Mouse (Mus musculus): ENCODE data around the gene Jmjd8.
A peak's percentile ranks its signal among the peaks of the same experiment; 100 is the strongest.
"Not testable (repeated sequence)": the region's sequence is repeated elsewhere in the genome, so short reads cannot be mapped to it uniquely, and the experiment has no call there.

Gene Jmjd8

GRCm38 (mm10) chr17:25860832-25861703, 32.4 kb downstream of the Jmjd8 start, which contains the start of gene Wdr90:
Gene Wdr90 (minus strand): TSS chr17:25861501.
- DNase-seq (ENCODE audit: low read depth in 2 of 2, low spot score in 2 of 2): peak; percentile 80 to 83

GRCm38 (mm10) chr17:25861704-25862612, 33.3 kb downstream of the Jmjd8 start:
- DNase-seq (ENCODE audit: low read depth in 2 of 2, low spot score in 2 of 2): no peak

- no peak for DNase-seq (ENCODE audit: low read depth in 2 of 2, low spot score in 2 of 2)
Measured at GRCm38 (mm10) chr17:25863681-25864080, 35.0 kb downstream of the Jmjd8 start.

- no peak for DNase-seq (ENCODE audit: low read depth in 2 of 2, low spot score in 2 of 2)
Measured at GRCm38 (mm10) chr17:25864311-25864710, 35.6 kb downstream of the Jmjd8 start.

GRCm38 (mm10) chr17:25865288-25865687, 36.6 kb downstream of the Jmjd8 start:
- DNase-seq (ENCODE audit: low read depth in 2 of 2, low spot score in 2 of 2): no peak

- DNase-seq (ENCODE audit: low read depth in 2 of 2, low spot score in 2 of 2): no peak
Measured at GRCm38 (mm10) chr17:25866172-25866571, 37.5 kb downstream of the Jmjd8 start.

- DNase-seq (ENCODE audit: low read depth in 2 of 2, low spot score in 2 of 2): peak; percentile 21 to 31
Measured at GRCm38 (mm10) chr17:25867509-25867835, 38.8 kb downstream of the Jmjd8 start.

GRCm38 (mm10) chr17:25867836-25868600, 39.4 kb downstream of the Jmjd8 start:
- no peak for DNase-seq (ENCODE audit: low read depth in 2 of 2, low spot score in 2 of 2)

- peak; percentile 41 to 46 for DNase-seq (ENCODE audit: low read depth in 2 of 2, low spot score in 2 of 2)
Measured at GRCm38 (mm10) chr17:25868601-25869191, 40.0 kb downstream of the Jmjd8 start, which contains the start of gene Mcrip2. Gene Mcrip2 (minus strand): TSS chr17:25868764.

GRCm38 (mm10) chr17:25869498-25869897, 40.8 kb downstream of the Jmjd8 start:
- DNase-seq (ENCODE audit: low read depth in 2 of 2, low spot score in 2 of 2): no peak

- no peak for DNase-seq (ENCODE audit: low read depth in 2 of 2, low spot score in 2 of 2)
Measured at GRCm38 (mm10) chr17:25869954-25870353, 41.3 kb downstream of the Jmjd8 start.

GRCm38 (mm10) chr17:25871566-25871965, 42.9 kb downstream of the Jmjd8 start:
- DNase-seq (ENCODE audit: low read depth in 2 of 2, low spot score in 2 of 2): not testable (repeated sequence)

GRCm38 (mm10) chr17:25872676-25873075, 44.0 kb downstream of the Jmjd8 start:
- DNase-seq (ENCODE audit: low read depth in 2 of 2, low spot score in 2 of 2): no peak

- DNase-seq (ENCODE audit: low read depth in 2 of 2, low spot score in 2 of 2): no peak
Measured at GRCm38 (mm10) chr17:25873405-25874147, 44.9 kb downstream of the Jmjd8 start.

- DNase-seq (ENCODE audit: low read depth in 2 of 2, low spot score in 2 of 2): no peak
Measured at GRCm38 (mm10) chr17:25874148-25874720, 45.6 kb downstream of the Jmjd8 start.

- DNase-seq (ENCODE audit: low read depth in 2 of 2, low spot score in 2 of 2): peak; percentile 98
Measured at GRCm38 (mm10) chr17:25874721-25875170, 46.1 kb downstream of the Jmjd8 start, which contains the start of gene Mettl26. Gene Mettl26 (plus strand): TSS chr17:25875074.

- peak; percentile 76 to 78 for DNase-seq (ENCODE audit: low read depth in 2 of 2, low spot score in 2 of 2)
Measured at GRCm38 (mm10) chr17:25875171-25876136, 46.8 kb downstream of the Jmjd8 start.

- no peak for DNase-seq (ENCODE audit: low read depth in 2 of 2, low spot score in 2 of 2)
Measured at GRCm38 (mm10) chr17:25876347-25876915, 47.8 kb downstream of the Jmjd8 start.
